Mouse (Mus musculus) liver, adult 2 months (tissue): Measurements from ENCODE around the gene Brd3os.

Source experiments
- CTCF ChIP-seq: fragments of 200-500 bp; IDR thresholded peaks from 2 replicates; pipeline ENCODE4 v1.5.1; 2011; ENCODE audit warnings: low read depth, low read length, control low read depth
- POLR2A ChIP-seq: fragments of 200-500 bp; IDR thresholded peaks from 2 replicates; pipeline ENCODE4 v1.6.1; 2011; ENCODE audit warnings: low read length, control low read depth; ENCODE audit not compliant: insufficient read depth; ENCODE audit errors: extremely low read depth

- no peak for TF ChIP-seq CTCF
- no peak for TF ChIP-seq POLR2A
These were observed 28.6 kb upstream of the Brd3os start for GRCm38 (mm10) chr2:27413582-27413935.
